Mouse (Mus musculus) mouse trophoblast stem cell (cell line): ENCODE measurements around the gene Ankrd27.

Source experiments
- in situ Hi-C, 2 experiments: fragments of 300-500 bp; cut with MseI, MboI; formaldehyde crosslinking; loops; 2 replicates in 1 of 2; 3 replicates in 1 of 2; pipeline ENCODE4 v1.15.1; 2025

The Ankrd27 gene

DNA sequence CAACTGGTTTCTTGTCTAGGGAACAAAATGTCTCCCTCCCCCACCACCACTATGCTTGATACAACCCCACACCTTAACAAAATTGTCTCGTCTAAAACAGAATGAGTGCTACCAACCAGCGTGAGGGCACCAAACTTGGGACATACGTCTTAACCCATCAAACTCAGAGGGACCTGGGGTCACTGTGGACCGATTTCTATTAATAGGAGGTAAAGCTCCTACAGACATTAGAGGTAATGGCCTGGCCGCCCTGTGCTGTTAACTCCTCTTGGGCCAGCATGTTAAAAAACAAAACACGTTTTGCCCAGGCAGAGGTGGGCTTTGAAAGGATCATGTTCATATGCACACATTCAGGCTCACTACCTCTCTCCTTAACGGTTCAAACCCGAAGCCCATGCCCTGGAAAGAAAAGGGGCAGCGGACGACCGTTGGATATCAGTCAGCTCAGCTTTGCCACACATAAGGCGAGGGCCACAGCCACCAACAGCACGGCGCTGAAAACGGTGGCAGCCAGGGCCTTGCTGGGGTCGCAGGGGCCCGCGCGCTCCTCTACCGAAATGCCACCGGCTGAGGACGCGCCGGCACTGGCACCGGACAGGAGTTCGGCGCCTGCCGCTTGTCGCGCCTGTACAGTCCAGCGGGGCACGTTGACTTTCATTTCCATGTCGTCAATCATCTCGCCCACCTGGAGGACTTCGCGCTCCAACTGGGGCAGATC is 1.8 kb upstream of the Ankrd27 start:
- in situ Hi-C loops, result no loop called here

DNA sequence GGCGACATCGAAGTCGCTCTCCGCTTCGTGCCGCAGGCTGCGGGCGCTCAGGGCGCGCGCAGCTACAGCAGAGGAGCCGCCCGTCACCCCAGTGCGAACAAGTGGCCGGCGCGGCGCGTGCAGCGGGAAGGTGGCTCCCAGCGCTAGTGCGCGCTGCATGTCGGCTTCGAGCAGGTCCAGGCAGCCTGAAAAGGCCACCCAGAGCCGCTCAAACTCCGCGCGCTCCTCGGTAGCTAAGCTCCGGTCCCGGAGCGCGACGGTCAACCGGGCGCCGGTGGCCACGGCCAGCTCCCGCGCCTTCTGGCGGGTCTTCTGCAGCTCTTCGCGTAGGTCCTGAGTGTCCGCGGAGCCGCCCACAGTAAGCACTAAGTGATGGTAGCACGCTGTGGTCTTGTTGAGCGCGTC is 1.3 kb upstream of the Ankrd27 start:
- in situ Hi-C loops, result no loop called here

DNA sequence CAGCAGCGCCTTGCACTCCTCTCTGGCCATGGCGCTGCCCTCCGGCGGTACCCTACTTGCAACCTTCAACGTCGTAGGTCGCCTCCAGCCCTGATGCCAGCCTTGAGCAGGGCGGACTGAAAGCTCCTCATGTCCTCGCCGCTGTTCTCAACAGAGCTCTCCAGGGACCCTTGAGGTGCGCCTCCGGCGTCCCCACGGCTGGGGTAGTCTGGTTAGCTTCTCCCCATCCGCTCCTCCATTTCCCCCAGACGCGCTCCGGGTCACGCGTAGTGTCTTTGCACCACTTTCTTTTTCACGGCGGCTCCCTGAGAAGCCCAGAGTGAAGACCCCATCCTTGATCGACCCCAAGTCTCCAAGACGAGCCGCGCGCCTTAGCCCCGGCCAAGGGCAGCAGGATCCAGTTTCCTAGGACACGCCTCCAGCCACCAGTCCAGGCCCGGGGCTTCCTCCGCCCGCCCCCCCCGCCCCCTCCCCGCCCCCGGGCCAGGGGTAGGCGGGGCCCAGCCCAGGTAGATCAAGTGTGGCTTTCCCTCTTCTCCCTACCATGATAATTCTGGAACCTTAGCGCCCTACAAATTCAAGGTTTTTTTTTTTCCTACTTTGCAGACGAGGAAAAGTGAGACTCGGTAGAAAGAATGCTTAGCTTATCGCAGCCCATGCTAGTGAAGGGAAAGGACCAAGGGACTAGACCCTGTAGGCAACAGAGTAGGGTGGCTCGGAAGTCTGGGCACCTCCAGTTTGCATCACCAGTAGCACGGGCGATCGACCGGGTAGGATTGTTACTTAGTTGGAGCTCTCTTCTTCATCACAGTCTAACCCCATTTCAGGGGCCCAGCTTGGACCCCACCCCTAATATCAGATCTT is 621 bp upstream of the Ankrd27 start, which contains the start of gene Rgs9bp:
Gene Rgs9bp, minus strand, starts transcription at position 392 of the 864 bp plus-strand sequence.
- in situ Hi-C loops, result no loop called here

- in situ Hi-C loops, result no loop called here
These were observed 932 bp downstream of the Ankrd27 start for GRCm38 (mm10) chr7:35586906-35587445.

DNA sequence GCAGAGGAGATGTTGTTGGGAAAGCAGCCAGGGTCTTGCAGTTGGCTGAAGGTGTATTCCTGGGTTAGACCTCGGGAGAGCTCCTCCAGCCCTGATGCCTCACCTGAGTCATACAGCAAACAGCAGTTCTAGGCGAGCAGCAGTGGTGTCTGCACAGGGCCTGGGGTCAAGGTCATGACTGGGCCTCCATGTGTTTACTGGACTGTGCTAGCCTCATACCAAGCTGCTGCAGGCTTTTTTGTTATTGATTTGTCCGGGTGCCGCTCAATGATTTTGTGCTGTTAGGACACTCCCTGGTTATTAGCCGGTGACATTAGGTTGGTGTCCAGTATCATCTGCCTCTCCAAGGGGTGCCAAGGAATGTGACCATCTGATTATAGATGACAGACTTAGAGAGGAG is 1.7 kb downstream of the Ankrd27 start:
- in situ Hi-C loops, result no loop called here

- in situ Hi-C loops, result no loop called here
These were observed 2.8 kb downstream of the Ankrd27 start for GRCm38 (mm10) chr7:35588680-35589428.

DNA sequence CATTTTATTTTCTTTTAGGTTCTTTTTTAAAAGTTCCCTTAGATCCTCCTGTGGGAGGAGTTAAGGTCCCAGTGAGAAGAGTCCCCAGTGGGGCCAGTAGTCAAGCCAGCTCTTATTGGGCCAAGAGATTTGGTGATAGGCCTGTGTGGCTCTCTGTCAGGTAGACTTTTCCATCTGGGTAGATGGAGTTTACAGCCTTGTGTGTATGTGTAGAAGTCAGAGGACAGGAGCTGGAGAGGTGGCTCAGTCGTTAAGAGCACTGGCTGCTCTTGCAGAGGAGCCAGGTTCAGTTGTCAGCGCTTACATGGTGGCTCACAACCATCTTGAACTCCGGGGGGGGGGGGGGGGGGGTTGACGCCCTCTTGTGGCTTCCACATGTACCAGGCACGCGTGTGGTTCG is 3.4 kb downstream of the Ankrd27 start:
- in situ Hi-C loops, result no loop called here

DNA sequence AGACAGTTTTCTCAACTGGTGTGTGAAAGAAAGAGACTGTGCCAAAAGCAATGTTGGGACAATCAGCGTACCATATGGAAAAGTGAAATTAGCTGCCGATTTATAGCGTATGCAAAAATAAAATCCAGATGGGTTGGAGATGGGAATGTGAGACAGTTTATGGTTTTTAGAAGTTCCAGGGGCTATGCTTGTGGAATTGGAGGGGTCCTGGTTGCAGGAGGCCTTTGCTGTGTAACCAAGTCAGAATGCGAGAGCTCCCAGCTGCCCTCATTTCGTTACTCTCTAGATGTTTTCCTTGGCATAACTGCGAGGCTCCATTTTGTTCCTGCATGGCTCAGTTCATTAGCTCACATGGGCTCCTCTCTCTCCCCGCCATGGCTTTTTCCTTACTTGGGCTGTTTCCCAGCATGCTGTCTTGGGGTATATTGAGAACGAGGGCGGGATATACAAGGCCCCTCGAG is 4.7 kb downstream of the Ankrd27 start:
- in situ Hi-C loops, result loop anchor here in 1 of 2 experiments (5.0 kb wide), 1 partner anchor 37 kb away; no protein-coding TSS in a partner anchor

GRCm38 (mm10) chr7:35594311-35594710 is 8.3 kb downstream of the Ankrd27 start:
- in situ Hi-C loops, result loop anchor here in 1 of 2 experiments (5.0 kb wide), 1 partner anchor 33 kb away; no protein-coding TSS in a partner anchor

DNA sequence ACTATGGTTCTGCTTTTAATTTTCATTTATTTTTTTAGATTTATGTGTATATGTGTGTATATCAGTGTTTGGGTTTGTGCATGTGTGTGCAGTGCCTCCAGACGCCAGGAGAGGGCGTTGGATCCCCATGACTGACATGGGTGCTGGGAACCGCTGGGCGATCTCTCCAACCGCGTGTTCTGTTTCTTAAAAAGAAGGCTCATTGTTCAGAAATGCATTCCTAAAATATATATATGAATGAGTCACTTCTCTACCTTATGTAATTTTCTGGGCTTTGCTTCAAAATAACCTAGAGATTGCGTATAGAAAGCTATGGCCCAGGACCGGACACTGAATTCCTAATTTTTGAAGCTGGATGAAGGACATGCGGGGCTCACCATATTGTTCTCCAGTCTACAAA is 13.4 kb downstream of the Ankrd27 start:
- in situ Hi-C loops, result no loop called here

DNA sequence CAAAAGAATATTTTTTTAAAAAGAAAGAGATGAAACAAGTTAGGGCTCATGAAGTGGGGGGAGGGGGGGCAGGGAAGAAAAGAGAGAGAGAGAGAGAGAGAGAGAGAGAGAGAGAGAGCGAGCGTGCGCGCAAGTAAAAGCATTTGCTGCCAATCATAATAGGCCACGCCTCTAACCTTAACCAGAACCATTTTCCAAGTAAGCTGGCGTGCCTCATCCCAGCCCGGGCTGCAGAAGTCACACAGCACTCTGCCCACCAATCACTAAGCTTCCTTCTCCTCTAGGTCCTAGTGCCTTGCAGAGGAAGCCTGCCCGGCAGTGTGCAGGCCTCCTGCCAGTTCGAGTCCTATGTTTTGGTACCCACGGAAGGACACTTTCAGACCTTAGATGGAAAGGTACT is 14.0 kb downstream of the Ankrd27 start:
- in situ Hi-C loops, result no loop called here

DNA sequence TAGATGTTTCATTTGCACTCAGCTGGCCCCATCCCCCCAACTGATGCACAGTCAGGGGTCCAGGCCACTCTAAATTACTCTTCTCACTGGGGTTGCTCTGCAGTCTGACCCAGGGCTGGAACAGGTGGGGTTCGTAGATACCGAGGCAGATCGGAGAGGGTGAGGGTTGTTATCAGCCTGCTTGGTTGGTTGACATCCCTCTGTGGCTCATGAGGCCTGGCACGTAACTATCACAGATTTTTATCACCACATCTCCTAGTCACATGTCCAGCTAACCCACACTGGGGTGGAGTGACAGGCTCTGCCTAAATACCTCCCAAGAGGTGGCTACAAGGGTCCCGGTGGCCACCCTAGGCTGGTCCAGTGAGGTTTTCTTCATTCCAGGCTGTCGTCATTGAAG is 15.1 kb downstream of the Ankrd27 start:
- in situ Hi-C loops, result no loop called here

GRCm38 (mm10) chr7:35602766-35603165 is 16.7 kb downstream of the Ankrd27 start:
- in situ Hi-C loops, result no loop called here

DNA sequence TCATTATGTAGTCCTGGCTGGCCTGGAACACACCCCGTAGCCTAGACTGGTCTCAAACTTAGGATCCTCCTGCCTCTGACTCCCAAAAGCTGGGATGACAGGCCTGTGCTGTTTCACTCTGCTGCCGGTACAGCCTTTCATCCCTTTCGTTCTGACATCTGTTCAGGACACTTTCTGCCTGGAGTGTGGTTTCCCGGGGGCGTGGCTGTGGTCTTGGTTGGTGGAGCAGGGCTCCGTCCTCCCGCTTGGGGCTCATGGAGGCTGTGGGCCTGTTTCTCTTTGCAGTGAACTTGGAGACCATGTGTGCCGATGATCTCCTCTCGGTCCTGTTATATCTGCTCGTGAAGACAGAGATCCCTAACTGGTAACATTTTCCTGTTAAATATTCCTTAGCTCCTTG is 20.8 kb downstream of the Ankrd27 start:
- in situ Hi-C loops, result no loop called here

DNA sequence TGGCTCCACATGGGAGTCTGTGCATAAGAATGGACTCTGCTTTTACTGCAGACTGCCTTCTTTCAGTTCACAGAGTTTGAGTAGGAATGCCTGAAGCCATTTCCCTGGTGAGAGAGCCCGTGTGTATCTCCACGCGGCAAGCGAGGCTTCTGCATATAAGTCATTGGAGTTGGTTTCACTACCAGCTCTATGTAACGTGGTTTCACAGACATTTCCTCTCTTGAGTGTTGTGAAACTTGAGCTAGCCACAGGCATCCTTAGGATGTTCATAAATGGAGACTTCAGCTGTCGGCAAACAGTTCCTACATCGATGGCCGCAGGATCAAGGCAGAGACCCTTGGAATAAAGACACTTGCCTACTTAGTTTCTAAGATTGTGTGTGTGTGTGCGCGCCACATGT is 23.2 kb downstream of the Ankrd27 start:
- in situ Hi-C loops, result no loop called here

- in situ Hi-C loops, result no loop called here
These were observed 31.5 kb downstream of the Ankrd27 start for GRCm38 (mm10) chr7:35617513-35617912.

GRCm38 (mm10) chr7:35622626-35623025 is 36.6 kb downstream of the Ankrd27 start:
- in situ Hi-C loops, result no loop called here

DNA sequence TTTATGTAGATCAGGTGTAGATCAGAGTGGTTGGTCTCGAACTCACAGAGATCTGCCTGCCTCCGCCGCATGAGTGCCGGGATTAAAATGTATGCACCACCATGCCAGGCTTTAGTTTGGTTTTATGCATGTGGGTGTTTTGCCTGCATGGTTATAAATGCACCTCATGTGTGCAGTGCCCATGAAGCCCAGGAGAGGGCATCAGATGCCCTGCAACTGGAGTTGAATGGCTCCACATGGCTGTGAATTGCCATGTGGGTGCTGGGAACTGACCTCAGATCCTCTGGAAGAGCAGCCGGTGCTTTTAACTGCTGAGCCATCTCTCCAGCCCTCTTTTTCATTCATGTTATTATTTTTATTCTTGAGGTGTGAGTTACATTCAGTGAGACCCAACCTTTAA is 40.0 kb downstream of the Ankrd27 start:
- in situ Hi-C loops, result loop anchor here in 1 of 2 experiments (5.0 kb wide), 1 partner anchor 34 kb away; no protein-coding TSS in a partner anchor

GRCm38 (mm10) chr7:35627371-35627770 is 41.3 kb downstream of the Ankrd27 start:
- in situ Hi-C loops, result loop anchor here in 1 of 2 experiments (5.0 kb wide), 1 partner anchor 35 kb away; no protein-coding TSS in a partner anchor

DNA sequence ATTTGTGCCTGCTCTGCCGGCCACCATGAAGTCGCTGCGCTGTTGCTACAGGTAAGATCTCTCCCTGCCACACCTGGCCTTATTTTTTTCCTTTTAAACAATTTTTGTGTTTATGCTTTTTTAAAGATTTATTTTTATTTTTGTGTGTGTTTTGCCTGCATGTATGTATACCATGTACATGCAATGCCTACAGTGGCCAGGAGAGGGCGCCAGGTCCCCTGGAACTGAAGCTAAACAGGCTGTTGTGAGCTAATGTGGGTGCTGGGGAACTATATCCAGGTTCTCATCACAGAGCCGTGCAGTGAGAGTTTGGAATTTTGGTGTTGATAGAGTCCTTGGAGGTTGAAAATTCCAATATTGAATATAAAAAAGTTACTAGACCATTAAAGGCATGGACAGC is 42.5 kb downstream of the Ankrd27 start:
- in situ Hi-C loops, result loop anchor here in 1 of 2 experiments (5.0 kb wide), 1 partner anchor 36 kb away; no protein-coding TSS in a partner anchor

GRCm38 (mm10) chr7:35636229-35636628 is 50.2 kb downstream of the Ankrd27 start:
- in situ Hi-C loops, result no loop called here
